Mouse (Mus musculus): ENCODE measurements at regions not wholly inside any gene's neighbourhood (a gene's known extent, or its start where the extent isn't known, plus 50 kb on each side); places are given as distances from the start of the nearest gene placed in this dataset.

- in situ Hi-C loops (cut with MboI; ENCODE audit: unreplicated experiment in 2 of 2) = loop anchor here (5.0 to 10.0 kb wide), 3 partner anchors 75 to 257 kb away; partner anchors contain the start of gene Tnfaip3 (in 1 of the 2)
Measured at GRCm38 (mm10) chr10:19091949-19092348, 76.5 kb upstream of the Tnfaip3 start.

DNA sequence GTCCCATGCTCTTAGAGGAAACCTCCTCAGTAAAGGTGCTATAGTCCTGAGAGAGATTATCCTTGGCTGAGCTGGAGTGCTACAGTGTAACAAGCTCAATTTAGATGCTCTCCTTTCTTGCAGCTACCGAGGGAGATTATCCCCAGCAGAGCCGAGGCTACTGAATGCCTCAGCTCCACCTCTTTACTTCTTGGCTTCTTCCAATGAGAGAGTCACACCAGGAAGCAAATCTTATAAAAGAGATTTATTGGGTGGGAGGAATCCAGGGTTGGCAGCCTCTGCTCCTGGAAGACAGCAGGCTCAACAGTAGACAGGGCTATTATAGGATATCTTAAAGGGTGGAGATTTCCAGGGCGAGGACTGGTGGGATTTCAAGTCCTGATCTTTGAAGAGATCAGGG lies 75.7 kb upstream of the Tnfaip3 start:
- in situ Hi-C loops (cut with MboI; ENCODE audit: unreplicated experiment in 2 of 2) = loop anchor here (5.0 to 10.0 kb wide), 3 partner anchors 74 to 256 kb away; partner anchors contain the start of gene Tnfaip3 (in 1 of the 2)

DNA sequence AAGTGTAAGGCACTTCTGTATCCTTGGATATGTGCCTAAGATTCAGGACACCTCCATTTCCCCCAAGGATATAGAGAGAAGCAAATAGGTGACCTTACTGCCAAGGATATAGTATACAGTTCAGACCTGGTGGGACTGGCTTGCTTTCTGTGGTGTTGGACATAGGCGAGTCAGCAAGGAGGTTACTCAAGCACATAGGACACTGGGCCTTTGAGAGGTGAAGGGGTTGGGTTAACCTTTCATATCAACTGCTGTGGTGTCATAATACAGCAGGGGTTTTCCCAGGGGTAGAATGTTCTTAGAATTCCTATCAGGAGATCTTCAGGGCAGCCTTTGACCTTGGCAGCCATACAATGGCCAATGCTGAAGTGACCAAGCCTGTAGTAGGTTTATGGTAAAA lies 71.5 kb upstream of the Tnfaip3 start:
- in situ Hi-C loops (cut with MboI; ENCODE audit: unreplicated experiment in 2 of 2) = no loop called here

DNA sequence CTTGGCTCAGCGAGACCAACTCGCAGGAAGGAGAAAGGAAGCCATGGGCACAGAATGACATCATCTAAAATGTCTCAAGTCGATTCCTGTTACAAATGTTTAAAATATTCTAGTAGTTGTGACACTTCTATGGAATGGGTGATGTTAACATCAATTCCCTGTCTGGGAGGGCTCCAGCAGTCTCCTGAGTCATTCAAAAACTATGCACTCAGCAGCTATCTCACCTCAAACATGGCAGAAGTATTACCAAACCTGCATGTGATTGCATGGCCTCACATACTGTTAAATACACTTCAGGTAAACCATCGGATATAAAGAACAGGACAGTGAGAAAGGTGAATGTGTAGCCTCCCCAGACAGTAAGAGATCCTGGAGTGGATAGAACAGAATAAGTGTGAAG lies 66.7 kb upstream of the Tnfaip3 start:
- in situ Hi-C loops (cut with MboI; ENCODE audit: unreplicated experiment in 2 of 2) = loop anchor here in 1 of 2 experiments (5.0 kb wide), 1 partner anchor 65 kb away; the partner anchor contains the start of gene Tnfaip3

DNA sequence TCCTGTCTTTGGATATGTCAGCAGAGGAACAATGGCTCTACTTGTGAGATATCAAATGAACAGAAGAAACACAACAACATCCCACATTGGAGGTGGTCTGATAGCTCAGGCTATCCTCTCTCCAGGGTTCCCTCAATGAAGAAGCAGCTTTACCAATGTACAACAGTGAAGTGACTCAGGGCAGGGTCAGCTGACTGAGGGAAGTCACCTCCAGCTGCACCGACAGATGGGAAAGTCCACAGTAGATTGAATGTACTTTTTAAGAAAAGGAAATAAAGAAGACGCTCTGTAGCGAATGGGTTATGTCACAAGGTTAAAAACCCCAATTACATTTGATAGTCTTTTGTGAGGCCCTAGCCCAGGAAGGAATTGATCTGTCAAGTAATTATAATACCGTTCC lies 62.6 kb upstream of the Tnfaip3 start:
- in situ Hi-C loops (cut with MboI; ENCODE audit: unreplicated experiment in 2 of 2) = no loop called here

DNA sequence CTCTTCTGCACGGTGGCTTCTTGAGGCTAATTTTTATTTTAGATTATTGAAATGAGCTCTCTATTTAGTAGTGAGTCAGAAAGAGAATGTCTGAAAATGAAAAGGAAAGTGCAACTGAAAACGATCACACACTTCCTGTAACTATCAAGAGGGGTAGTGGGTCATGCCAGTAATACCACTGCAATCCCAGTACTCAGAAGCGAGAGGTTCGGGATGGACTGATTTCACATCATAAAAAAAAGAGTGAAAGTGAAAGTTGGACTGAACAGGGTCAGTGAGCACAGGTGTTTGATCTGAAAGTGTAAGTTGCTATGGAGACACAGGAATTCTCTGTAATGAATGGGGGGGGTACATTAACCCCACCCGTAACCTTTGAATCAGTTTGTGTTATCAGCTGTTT lies 52.9 kb upstream of the Tnfaip3 start:
- in situ Hi-C loops (cut with MboI; ENCODE audit: unreplicated experiment in 2 of 2) = no loop called here

GRCm38 (mm10) chr10:19067623-19068022 lies 52.2 kb upstream of the Tnfaip3 start:
- in situ Hi-C loops (cut with MboI; ENCODE audit: unreplicated experiment in 2 of 2) = no loop called here

DNA sequence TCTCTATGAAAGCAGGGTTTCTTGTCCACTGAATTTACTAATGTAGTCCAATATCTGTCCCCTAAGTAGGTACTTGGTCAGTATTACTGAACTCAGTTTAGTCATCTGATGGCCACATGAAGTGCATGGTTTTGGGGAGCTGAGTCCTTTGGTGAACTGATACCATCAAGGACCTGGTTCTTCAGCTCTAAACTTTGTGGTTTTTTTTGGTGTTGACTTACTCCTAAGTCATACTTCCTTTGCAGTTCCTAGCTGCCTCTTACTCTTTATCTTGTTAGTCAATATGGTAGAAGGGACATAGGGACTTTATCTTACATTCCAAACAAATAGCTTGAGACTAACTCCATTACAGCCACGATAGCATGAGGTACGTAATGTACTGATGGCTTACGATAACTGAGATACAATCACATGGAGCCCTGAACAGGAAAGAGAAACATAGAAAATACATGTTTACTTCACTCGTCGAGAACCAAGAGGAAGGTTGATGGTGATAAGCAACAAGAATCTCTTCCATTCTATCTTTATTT lies 51.4 kb upstream of the Tnfaip3 start:
- in situ Hi-C loops (cut with MboI; ENCODE audit: unreplicated experiment in 2 of 2) = no loop called here

All from v-Abl transformed pro-B cells (cell line).